Mouse (Mus musculus): ENCODE results near the gene Plod2. TPM values are rescaled to one million over a fixed set of nuclear protein-coding genes. Genes with fewer than 3 reads are reported as not detected.

Gene Plod2
- polyA plus RNA-seq, 1 experiment from 2014 or later: 43.5 TPM

GRCm38 (mm10) chr9:92537735-92538134 is 4.3 kb upstream of the Plod2 start:
- H3K27me3 ChIP-seq (ENCODE audit: control insufficient read depth, insufficient read depth, low read length): no peaks in the 10 kb centered on the region
- H3K27ac ChIP-seq (ENCODE audit: low read depth, low read length): no peak overlapping the region
- ATAC-seq (replicated peaks; ENCODE audit: insufficient number of reproducible peaks, low FRiP score, low TSS enrichment): no peak
- H3K4me1 ChIP-seq (ENCODE audit: control insufficient read depth, insufficient read depth, low read length): no peaks in the 10 kb centered on the region
- WGBS (ENCODE audit: insufficient replicate concordance): 60% methylated on average over 6 of the region's 6 CpGs
- H3K4me2 ChIP-seq: no peak overlapping the region
- no peak overlapping the region for H3K4me3 ChIP-seq (ENCODE audit: low read depth, low read length)
- H3K36me3 ChIP-seq (ENCODE audit: control insufficient read depth, insufficient read depth, low read length): no peaks in the 10 kb centered on the region
- H3K9me3 ChIP-seq (replicated peaks; ENCODE audit: control insufficient read depth, low read length): no peaks in the 10 kb centered on the region
- no peak overlapping the region for H3K9ac ChIP-seq (ENCODE audit: low read depth, low read length)

- Histone ChIP-seq H3K27ac (ENCODE audit: low read depth, low read length) (no peak overlapping the region), H3K4me2 (no peak overlapping the region), H3K36me3 (ENCODE audit: control insufficient read depth, insufficient read depth, low read length) (no peaks in the 10 kb centered on the region), H3K9me3 (replicated peaks; ENCODE audit: control insufficient read depth, low read length) (no peaks in the 10 kb centered on the region), H3K9ac (ENCODE audit: low read depth, low read length) (no peak overlapping the region), H3K4me3 (ENCODE audit: low read depth, low read length) (no peak overlapping the region), H3K4me1 (ENCODE audit: control insufficient read depth, insufficient read depth, low read length) (no peaks in the 10 kb centered on the region), H3K27me3 (ENCODE audit: control insufficient read depth, insufficient read depth, low read length) (no peaks in the 10 kb centered on the region)
- 78% methylated on average over 6 of the region's 6 CpGs for WGBS (ENCODE audit: insufficient replicate concordance)
- ATAC-seq (replicated peaks; ENCODE audit: insufficient number of reproducible peaks, low FRiP score, low TSS enrichment): no peak
Measured at GRCm38 (mm10) chr9:92538216-92538615, 3.8 kb upstream of the Plod2 start.

GRCm38 (mm10) chr9:92542591-92543416 is 781 bp downstream of the Plod2 start:
- H3K9ac ChIP-seq (ENCODE audit: low read depth, low read length): peak overlapping the region; percentile 83
- H3K27me3 ChIP-seq (ENCODE audit: control insufficient read depth, insufficient read depth, low read length): no peaks in the 10 kb centered on the region
- no peaks in the 10 kb centered on the region for H3K36me3 ChIP-seq (ENCODE audit: control insufficient read depth, insufficient read depth, low read length)
- H3K9me3 ChIP-seq (replicated peaks; ENCODE audit: control insufficient read depth, low read length): no peaks in the 10 kb centered on the region
- H3K4me1 ChIP-seq (ENCODE audit: control insufficient read depth, insufficient read depth, low read length): no peaks in the 10 kb centered on the region
- ATAC-seq (replicated peaks; ENCODE audit: insufficient number of reproducible peaks, low FRiP score, low TSS enrichment): peak; percentile 63
- H3K4me2 ChIP-seq: peak overlapping the region; percentile 72
- peak overlapping the region; percentile 50 for H3K27ac ChIP-seq (ENCODE audit: low read depth, low read length)
- H3K4me3 ChIP-seq (ENCODE audit: low read depth, low read length): peak overlapping the region; percentile 75
- 3% methylated on average over 29 of the region's 31 CpGs for WGBS (ENCODE audit: insufficient replicate concordance)

- Histone ChIP-seq H3K9ac (ENCODE audit: low read depth, low read length) (no peak overlapping the region), H3K4me1 (ENCODE audit: control insufficient read depth, insufficient read depth, low read length) (peaks cover 4% of the 10 kb centered on the region; the same call in 1 of the 2 replicates), H3K4me3 (ENCODE audit: low read depth, low read length) (no peak overlapping the region), H3K27me3 (ENCODE audit: control insufficient read depth, insufficient read depth, low read length) (no peaks in the 10 kb centered on the region), H3K27ac (ENCODE audit: low read depth, low read length) (no peak overlapping the region), H3K9me3 (replicated peaks; ENCODE audit: control insufficient read depth, low read length) (no peaks in the 10 kb centered on the region), H3K36me3 (ENCODE audit: control insufficient read depth, insufficient read depth, low read length) (no peaks in the 10 kb centered on the region), H3K4me2 (peak overlapping the region; percentile 72)
- 74% methylated on average over 1 of the region's 1 CpGs for WGBS (ENCODE audit: insufficient replicate concordance)
- no peak for ATAC-seq (replicated peaks; ENCODE audit: insufficient number of reproducible peaks, low FRiP score, low TSS enrichment)
Measured at GRCm38 (mm10) chr9:92544146-92544545, 2.1 kb downstream of the Plod2 start.

GRCm38 (mm10) chr9:92545021-92545420 is 3.0 kb downstream of the Plod2 start:
- Histone ChIP-seq H3K27ac (ENCODE audit: low read depth, low read length) (no peak overlapping the region), H3K9me3 (replicated peaks; ENCODE audit: control insufficient read depth, low read length) (no peaks in the 10 kb centered on the region), H3K36me3 (ENCODE audit: control insufficient read depth, insufficient read depth, low read length) (no peaks in the 10 kb centered on the region), H3K4me3 (ENCODE audit: low read depth, low read length) (no peak overlapping the region), H3K27me3 (ENCODE audit: control insufficient read depth, insufficient read depth, low read length) (no peaks in the 10 kb centered on the region), H3K4me2 (no peak overlapping the region), H3K9ac (ENCODE audit: low read depth, low read length) (no peak overlapping the region), H3K4me1 (ENCODE audit: control insufficient read depth, insufficient read depth, low read length) (peaks cover 9% of the 10 kb centered on the region)
- ATAC-seq (replicated peaks; ENCODE audit: insufficient number of reproducible peaks, low FRiP score, low TSS enrichment): no peak
- 70% methylated on average over 6 of the region's 6 CpGs for WGBS (ENCODE audit: insufficient replicate concordance)

- H3K4me1 ChIP-seq (ENCODE audit: control insufficient read depth, insufficient read depth, low read length): peaks cover 9% of the 10 kb centered on the region
- H3K27ac ChIP-seq (ENCODE audit: low read depth, low read length): no peak overlapping the region
- H3K27me3 ChIP-seq (ENCODE audit: control insufficient read depth, insufficient read depth, low read length): no peaks in the 10 kb centered on the region
- no peak overlapping the region for H3K4me2 ChIP-seq
- ATAC-seq (replicated peaks; ENCODE audit: insufficient number of reproducible peaks, low FRiP score, low TSS enrichment): no peak
- H3K36me3 ChIP-seq (ENCODE audit: control insufficient read depth, insufficient read depth, low read length): no peaks in the 10 kb centered on the region
- 78% methylated on average over 8 of the region's 8 CpGs for WGBS (ENCODE audit: insufficient replicate concordance)
- no peak overlapping the region for H3K4me3 ChIP-seq (ENCODE audit: low read depth, low read length)
- no peak overlapping the region for H3K9ac ChIP-seq (ENCODE audit: low read depth, low read length)
- no peaks in the 10 kb centered on the region for H3K9me3 ChIP-seq (replicated peaks; ENCODE audit: control insufficient read depth, low read length)
Measured at GRCm38 (mm10) chr9:92546446-92546845, 4.4 kb downstream of the Plod2 start.

GRCm38 (mm10) chr9:92547106-92547505 is 5.1 kb downstream of the Plod2 start:
- H3K4me2 ChIP-seq: no peak overlapping the region
- peaks cover 9% of the 10 kb centered on the region for H3K4me1 ChIP-seq (ENCODE audit: control insufficient read depth, insufficient read depth, low read length)
- H3K9me3 ChIP-seq (replicated peaks; ENCODE audit: control insufficient read depth, low read length): no peaks in the 10 kb centered on the region
- no peak overlapping the region for H3K27ac ChIP-seq (ENCODE audit: low read depth, low read length)
- no peaks in the 10 kb centered on the region for H3K36me3 ChIP-seq (ENCODE audit: control insufficient read depth, insufficient read depth, low read length)
- H3K9ac ChIP-seq (ENCODE audit: low read depth, low read length): no peak overlapping the region
- H3K4me3 ChIP-seq (ENCODE audit: low read depth, low read length): no peak overlapping the region
- H3K27me3 ChIP-seq (ENCODE audit: control insufficient read depth, insufficient read depth, low read length): no peaks in the 10 kb centered on the region
- ATAC-seq (replicated peaks; ENCODE audit: insufficient number of reproducible peaks, low FRiP score, low TSS enrichment): no peak
- 70% methylated on average over 2 of the region's 2 CpGs for WGBS (ENCODE audit: insufficient replicate concordance)

GRCm38 (mm10) chr9:92547821-92548220 is 5.8 kb downstream of the Plod2 start:
- ATAC-seq (replicated peaks; ENCODE audit: insufficient number of reproducible peaks, low FRiP score, low TSS enrichment): no peak
- Histone ChIP-seq H3K4me2 (no peak overlapping the region), H3K27ac (ENCODE audit: low read depth, low read length) (no peak overlapping the region), H3K27me3 (ENCODE audit: control insufficient read depth, insufficient read depth, low read length) (no peaks in the 10 kb centered on the region), H3K4me1 (ENCODE audit: control insufficient read depth, insufficient read depth, low read length) (peaks cover 9% of the 10 kb centered on the region), H3K4me3 (ENCODE audit: low read depth, low read length) (no peak overlapping the region), H3K36me3 (ENCODE audit: control insufficient read depth, insufficient read depth, low read length) (no peaks in the 10 kb centered on the region), H3K9me3 (replicated peaks; ENCODE audit: control insufficient read depth, low read length) (no peaks in the 10 kb centered on the region), H3K9ac (ENCODE audit: low read depth, low read length) (no peak overlapping the region)
- 85% methylated on average over 7 of the region's 7 CpGs for WGBS (ENCODE audit: insufficient replicate concordance)

GRCm38 (mm10) chr9:92548603-92549002 is 6.6 kb downstream of the Plod2 start:
- H3K9ac ChIP-seq (ENCODE audit: low read depth, low read length): no peak overlapping the region
- WGBS (ENCODE audit: insufficient replicate concordance): 55% methylated on average over 9 of the region's 9 CpGs
- H3K36me3 ChIP-seq (ENCODE audit: control insufficient read depth, insufficient read depth, low read length): no peaks in the 10 kb centered on the region
- no peak overlapping the region for H3K4me2 ChIP-seq
- H3K27ac ChIP-seq (ENCODE audit: low read depth, low read length): no peak overlapping the region
- H3K4me1 ChIP-seq (ENCODE audit: control insufficient read depth, insufficient read depth, low read length): peaks cover 9% of the 10 kb centered on the region
- no peaks in the 10 kb centered on the region for H3K9me3 ChIP-seq (replicated peaks; ENCODE audit: control insufficient read depth, low read length)
- no peak overlapping the region for H3K4me3 ChIP-seq (ENCODE audit: low read depth, low read length)
- no peaks in the 10 kb centered on the region for H3K27me3 ChIP-seq (ENCODE audit: control insufficient read depth, insufficient read depth, low read length)
- ATAC-seq (replicated peaks; ENCODE audit: insufficient number of reproducible peaks, low FRiP score, low TSS enrichment): no peak

Data from heart, embryonic 11.5 days (tissue).